In genomic region chr10:63424475-63424814, GRCm38 (mm10) we compare ENCODE assay signal across 10 mouse cellular contexts. TPM values are rescaled to one million over a fixed set of nuclear protein-coding genes. Genes with fewer than 3 reads are reported as not detected.
DNase-seq lines count a peak whose midpoint lies in the region; ATAC-seq and TF ChIP-seq lines count a peak whose summit lies in the region.
"Had no signal": no experiment of that assay in that cellular context is flagged by ENCODE, and none has a peak within 500 bp of the region (broad histone marks: within the 10 kb centered on the region; RNA-seq: fewer than 3 reads in every experiment).

No protein-coding gene starts in this region.

- TF ChIP-seq CTCF in cortical plate, adult 2 months (IDR thresholded peaks at IDR 0.05; ENCODE audit: extremely low read depth, insufficient read depth, low read length) = peak; percentile 27
- peak; percentile 60 for TF ChIP-seq CTCF in lung, embryonic 14.5 days (IDR thresholded peaks at IDR 0.05; ENCODE audit: low read depth)

- no peak; the same call in 1 of the 2 replicates for ATAC-seq in liver, embryonic 11.5 days (replicated peaks; ENCODE audit: low FRiP score)
- ATAC-seq in lung, embryonic 14.5 days (ENCODE audit: insufficient read depth) = no peak
- ATAC-seq in erythroblast, adult 5-6 weeks (replicated peaks; ENCODE audit: low FRiP score, poor library complexity, severe bottlenecking) = no peak

- no peak overlapping the region for H3K4me2 ChIP-seq in liver, embryonic 11.5 days
- no peak overlapping the region for H3K4me2 ChIP-seq in lung, embryonic 14.5 days

- no peaks in the 10 kb centered on the region for H3K27me3 ChIP-seq in liver, embryonic 11.5 days (replicated peaks; ENCODE audit: control insufficient read depth, insufficient read depth, low read length)
- H3K27me3 ChIP-seq in lung, embryonic 14.5 days (ENCODE audit: insufficient read depth, low read length) = no peaks in the 10 kb centered on the region

- no peak for TF ChIP-seq POLR2A in cortical plate, adult 2 months (IDR thresholded peaks at IDR 0.05; ENCODE audit: extremely low read depth, insufficient read depth, low read length)

- H3K9me3 ChIP-seq in liver, embryonic 11.5 days (ENCODE audit: control insufficient read depth, low read length) = no peaks in the 10 kb centered on the region
- no peaks in the 10 kb centered on the region for H3K9me3 ChIP-seq in lung, embryonic 14.5 days (ENCODE audit: low read depth, low read length)

- DNase-seq in adrenal gland, adult 18-20 months (ENCODE audit: low spot score in 2 of 2) = peak; percentile 32 to 44
- DNase-seq in adrenal gland, adult 8-10 months = no peak
- DNase-seq in liver = peak; percentile 61
- no peak for DNase-seq in liver, embryonic 11.5 days (ENCODE audit: low spot score)
- peak; percentile 43 for DNase-seq in lung, embryonic 14.5 days
- peak; percentile 66 for DNase-seq in thymus, postnatal 14 days

- H3K9ac ChIP-seq in liver, embryonic 11.5 days (ENCODE audit: low read depth, low read length) = no peak overlapping the region
- H3K9ac ChIP-seq in lung, embryonic 14.5 days = no peak overlapping the region

- H3K36me3 ChIP-seq in liver, embryonic 11.5 days (ENCODE audit: control insufficient read depth, insufficient read depth, low read length) = no peaks in the 10 kb centered on the region
- H3K36me3 ChIP-seq in lung, embryonic 14.5 days (ENCODE audit: insufficient read depth) = no peaks in the 10 kb centered on the region

- H3K4me1 ChIP-seq in liver, embryonic 11.5 days (replicated peaks; ENCODE audit: control insufficient read depth, insufficient read depth, low read length) = peaks cover 9% of the 10 kb centered on the region
- no peaks in the 10 kb centered on the region for H3K4me1 ChIP-seq in cortical plate, adult 2 months (ENCODE audit: control insufficient read depth, insufficient read depth, low read length)
- H3K4me1 ChIP-seq in lung, embryonic 14.5 days (ENCODE audit: insufficient read depth) = no peaks in the 10 kb centered on the region

- no peak overlapping the region for H3K4me3 ChIP-seq in liver, embryonic 11.5 days (ENCODE audit: low read depth, low read length)
- H3K4me3 ChIP-seq in cortical plate, adult 2 months (ENCODE audit: insufficient read depth, low read length) = no peak overlapping the region
- no peak overlapping the region for H3K4me3 ChIP-seq in lung, embryonic 14.5 days (ENCODE audit: low read depth, low read length)

- H3K27ac ChIP-seq in liver, embryonic 11.5 days (ENCODE audit: low read depth, low read length) = no peak overlapping the region
- no peak overlapping the region for H3K27ac ChIP-seq in cortical plate, adult 2 months (ENCODE audit: insufficient read depth, low read length)
- H3K27ac ChIP-seq in lung, embryonic 14.5 days (ENCODE audit: low read depth) = no peak overlapping the region

RNA-seq across cellular contexts. Expression of gene Gm7075, which starts 2.9 kb away (rescaled TPM):
- not detected for total RNA-seq in adrenal gland, adult 18-20 months (2021)
- total RNA-seq in adrenal gland, adult 8-10 months (2022) = not detected
- not detected in 2 replicates for polyA plus RNA-seq in liver, embryonic 11.5 days (2014; fragmentation: Nextera tagmentation; extraction: Ambion mirVana)
- 0.36 TPM in 1 of 2 replicates, not detected in the other for polyA plus RNA-seq in cortical plate, adult 2 months (2012; rRNA removed)
- polyA plus RNA-seq in lung, embryonic 14.5 days (2014; fragmentation: Nextera tagmentation; extraction: Ambion mirVana) = not detected in 2 replicates
- total RNA-seq in erythroblast, adult 5-6 weeks (2015; ENCODE audit: low replicate concordance) = not detected in 2 replicates
- not detected in 2 replicates for total RNA-seq in erythroblast, adult 5-6 weeks (2017; ENCODE audit: low replicate concordance)
- polyA plus RNA-seq: lung, embryonic 16.5 days; stomach, embryonic 16.5 days had no signal

RNA-seq across cellular contexts. Expression of gene Ctnna3, which starts 5.5 kb away (rescaled TPM):
- under 1 TPM; 0.40 to 0.48 TPM for total RNA-seq in adrenal gland, adult 18-20 months (2021)
- 1 to 10 TPM in 2 of 4 experiments, under 1 TPM in 2; 0.52 to 1.9 (median 0.89) TPM for total RNA-seq in adrenal gland, adult 8-10 months (2022)
- 0.30 and 0.40 TPM in 2 replicates for polyA plus RNA-seq in liver, embryonic 11.5 days (2014; fragmentation: Nextera tagmentation; extraction: Ambion mirVana)
- 1.0 and 1.3 TPM in 2 replicates for polyA plus RNA-seq in cortical plate, adult 2 months (2012; rRNA removed)
- 0.39 TPM in 2 replicates for polyA plus RNA-seq in lung, embryonic 14.5 days (2014; fragmentation: Nextera tagmentation; extraction: Ambion mirVana)
- not detected in 2 replicates for total RNA-seq in erythroblast, adult 5-6 weeks (2015; ENCODE audit: low replicate concordance)
- total RNA-seq in erythroblast, adult 5-6 weeks (2017; ENCODE audit: low replicate concordance) = not detected in 2 replicates

RNA-seq across cellular contexts. Expression of gene Dnajc12, which starts 42.2 kb away (rescaled TPM):
- 10 to 100 TPM; 16.1 to 22.2 TPM for total RNA-seq in adrenal gland, adult 18-20 months (2021)
- 10 to 100 TPM; 18.1 to 40.9 (median 28.0) TPM for total RNA-seq in adrenal gland, adult 8-10 months (2022)
- polyA plus RNA-seq in liver, embryonic 11.5 days (2014; fragmentation: Nextera tagmentation; extraction: Ambion mirVana) = 18.7 and 19.5 TPM in 2 replicates
- polyA plus RNA-seq in cortical plate, adult 2 months (2012; rRNA removed) = 14.0 and 17.8 TPM in 2 replicates
- 10.6 and 10.8 TPM in 2 replicates for polyA plus RNA-seq in lung, embryonic 14.5 days (2014; fragmentation: Nextera tagmentation; extraction: Ambion mirVana)
- total RNA-seq in erythroblast, adult 5-6 weeks (2015; ENCODE audit: low replicate concordance) = 2.3 and 4.8 TPM in 2 replicates
- total RNA-seq in erythroblast, adult 5-6 weeks (2017; ENCODE audit: low replicate concordance) = 0.51 and 0.98 TPM in 2 replicates

RNA-seq across cellular contexts. Expression of gene Sirt1, which starts 42.9 kb away (rescaled TPM):
- 10 to 100 TPM; 14.6 to 17.8 TPM for total RNA-seq in adrenal gland, adult 18-20 months (2021)
- total RNA-seq in adrenal gland, adult 8-10 months (2022) = 10 to 100 TPM; 14.0 to 21.8 (median 16.9) TPM
- 7.0 and 7.9 TPM in 2 replicates for polyA plus RNA-seq in liver, embryonic 11.5 days (2014; fragmentation: Nextera tagmentation; extraction: Ambion mirVana)
- 10.5 and 10.8 TPM in 2 replicates for polyA plus RNA-seq in cortical plate, adult 2 months (2012; rRNA removed)
- polyA plus RNA-seq in lung, embryonic 14.5 days (2014; fragmentation: Nextera tagmentation; extraction: Ambion mirVana) = 8.5 and 11.2 TPM in 2 replicates
- 18.8 and 21.7 TPM in 2 replicates for total RNA-seq in erythroblast, adult 5-6 weeks (2015; ENCODE audit: low replicate concordance)
- 30.3 and 31.5 TPM in 2 replicates for total RNA-seq in erythroblast, adult 5-6 weeks (2017; ENCODE audit: low replicate concordance)

Comparison
In these comparisons a context has a peak if more than half of its experiments do, and no peak if none do; other contexts are left out.
1. DNase-seq: peak in adrenal gland, adult 18-20 months (2 of 2), liver (single experiment), lung, embryonic 14.5 days (single experiment) and thymus, postnatal 14 days (single experiment); none in adrenal gland, adult 8-10 months (single experiment) and liver, embryonic 11.5 days (single experiment).